Mouse (Mus musculus) cerebellum, adult (tissue): ENCODE results near the gene Rpl10.

Experiments used
- ATAC-seq: cut with Nextera tagmentation; 2 replicates; pipeline ENCODE4 v1.9.2; 2017; ENCODE audit warnings: mild to moderate bottlenecking, moderate library complexity, mixed read lengths; ENCODE audit not compliant: insufficient number of reproducible peaks, low FRiP score, low TSS enrichment

Gene Rpl10

GRCm38 (mm10) chrX:74277916-74278315, 7.3 kb downstream of the Rpl10 start:
- ATAC-seq: no peak

GRCm38 (mm10) chrX:74281041-74281731, 10.6 kb downstream of the Rpl10 start:
- no peak for ATAC-seq

GRCm38 (mm10) chrX:74281732-74282394, 11.3 kb downstream of the Rpl10 start, which contains the start of the genes Taz and Dnase1l1:
TSS of gene Taz (plus strand) at chrX:74281912.
TSS of gene Dnase1l1 (minus strand) at chrX:74282337.
- ATAC-seq: peak; percentile 90

- peak; percentile 80 for ATAC-seq
These were observed 11.9 kb downstream of the Rpl10 start for GRCm38 (mm10) chrX:74282395-74283091.

GRCm38 (mm10) chrX:74283092-74283437, 12.5 kb downstream of the Rpl10 start:
- 0 out of 2 replicates have a peak, but pooled peaks have one; percentile 15 for ATAC-seq

- no peak for ATAC-seq
These were observed 22.8 kb downstream of the Rpl10 start for GRCm38 (mm10) chrX:74293431-74293830.

- peak; percentile 99 for ATAC-seq
These were observed 26.2 kb downstream of the Rpl10 start, which contains the start of gene Atp6ap1 for GRCm38 (mm10) chrX:74296538-74297448. TSS of gene Atp6ap1 (plus strand) at chrX:74297097.

- ATAC-seq: no peak
These were observed 27.7 kb downstream of the Rpl10 start for GRCm38 (mm10) chrX:74298348-74298747.

GRCm38 (mm10) chrX:74299721-74300120, 29.1 kb downstream of the Rpl10 start:
- no peak for ATAC-seq

- peak; percentile 64 for ATAC-seq
These were observed 34.5 kb downstream of the Rpl10 start, which contains the start of gene Gdi1 for GRCm38 (mm10) chrX:74304867-74305700. TSS of gene Gdi1 (plus strand) at chrX:74304998.

- peak; percentile 88; the same call in 1 of the 2 replicates for ATAC-seq
These were observed 42.2 kb downstream of the Rpl10 start, which contains the start of gene Fam50a for GRCm38 (mm10) chrX:74312540-74313464. TSS of gene Fam50a (plus strand) at chrX:74313033.
